Mouse (Mus musculus) T-helper 1 cell (primary cell): ENCODE measurements around the gene Baiap2l2.

Source experiments
- in situ Hi-C: fragments of 300-600 bp; cut with MboI, MseI; formaldehyde crosslinking; loops from one replicate; pipeline ENCODE4 v1.15.1; 2025; ENCODE audit warnings: high pct_unique_total_duplicates

Gene Baiap2l2

DNA sequence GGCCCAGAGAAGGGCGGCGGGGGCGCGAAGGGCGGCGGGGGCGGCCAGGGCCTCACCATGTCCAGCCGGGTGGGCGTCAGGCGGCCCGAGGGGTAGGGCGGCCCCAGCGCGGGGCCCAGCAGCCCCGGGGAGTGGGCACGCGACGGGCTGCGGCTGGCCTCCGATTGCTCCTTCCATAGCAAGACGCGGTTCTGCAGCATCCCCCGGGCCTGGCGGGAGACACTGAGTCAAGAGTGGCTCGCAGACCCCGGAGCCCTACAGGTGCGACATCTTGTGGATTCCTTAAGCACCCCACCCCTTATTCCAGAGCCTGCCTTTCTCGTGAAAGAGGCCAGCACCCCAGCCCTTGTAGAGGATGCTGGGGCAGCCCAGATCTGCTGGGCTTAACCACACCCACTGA is 23.6 kb downstream of the Baiap2l2 start:
- in situ Hi-C loops = no loop called here

DNA sequence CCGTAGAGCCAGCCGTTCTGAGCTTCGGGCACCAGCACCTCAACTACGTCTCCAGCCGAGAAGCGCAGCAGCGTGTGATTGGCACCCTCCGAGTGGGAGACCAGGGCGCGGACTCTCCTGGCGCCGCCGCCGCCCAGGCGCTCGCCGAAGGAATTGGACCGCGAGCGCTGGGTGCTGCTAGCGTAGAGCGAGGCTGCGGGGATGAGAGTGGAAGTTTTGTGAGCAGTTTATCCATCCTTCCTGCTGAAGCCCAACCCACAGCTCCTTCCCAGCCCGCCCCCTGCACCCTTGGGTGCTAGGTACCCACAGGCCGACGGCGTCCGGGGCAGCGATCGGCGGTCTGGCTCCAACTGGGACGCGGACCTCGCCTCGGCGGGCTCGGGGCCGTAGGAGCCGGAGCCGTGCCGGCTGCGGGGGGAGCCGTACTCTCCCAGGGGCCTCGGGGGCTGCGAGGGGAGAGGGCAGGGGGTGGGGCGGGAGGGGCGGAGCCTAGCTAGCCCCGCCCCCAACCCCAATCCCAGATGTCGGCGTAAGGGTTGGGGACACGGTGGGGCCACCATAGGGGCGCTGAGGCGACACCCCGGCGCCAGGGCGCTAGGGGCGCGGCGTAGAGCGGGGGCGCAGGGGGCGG is 24.1 kb downstream of the Baiap2l2 start:
- in situ Hi-C loops = no loop called here

DNA sequence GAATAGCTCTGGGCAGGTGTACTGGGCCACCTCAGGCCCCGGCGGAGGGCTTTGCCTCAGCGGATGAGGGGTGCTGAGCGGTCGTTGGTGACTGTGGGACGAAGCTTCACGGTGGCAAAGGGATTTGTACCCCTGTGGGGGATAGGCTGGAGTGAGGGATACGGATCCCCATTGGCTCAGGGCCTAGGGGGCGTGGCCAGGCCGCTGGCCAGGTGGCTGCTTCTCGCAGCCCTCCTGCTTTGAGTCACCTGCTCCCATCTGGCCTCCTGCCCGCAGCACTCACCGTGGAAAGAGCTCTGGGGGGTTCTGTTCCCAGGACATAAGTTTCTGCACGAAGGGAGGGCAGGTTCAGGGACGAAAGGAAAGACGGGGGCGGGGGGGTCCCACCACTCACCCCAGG is 26.8 kb downstream of the Baiap2l2 start:
- in situ Hi-C loops = no loop called here

GRCm38 (mm10) chr15:79254661-79255060 is 30.7 kb downstream of the Baiap2l2 start, which contains the start of gene Slc16a8:
Gene Slc16a8, minus strand, starts transcription at chr15:79254761.
- in situ Hi-C loops = no loop called here

DNA sequence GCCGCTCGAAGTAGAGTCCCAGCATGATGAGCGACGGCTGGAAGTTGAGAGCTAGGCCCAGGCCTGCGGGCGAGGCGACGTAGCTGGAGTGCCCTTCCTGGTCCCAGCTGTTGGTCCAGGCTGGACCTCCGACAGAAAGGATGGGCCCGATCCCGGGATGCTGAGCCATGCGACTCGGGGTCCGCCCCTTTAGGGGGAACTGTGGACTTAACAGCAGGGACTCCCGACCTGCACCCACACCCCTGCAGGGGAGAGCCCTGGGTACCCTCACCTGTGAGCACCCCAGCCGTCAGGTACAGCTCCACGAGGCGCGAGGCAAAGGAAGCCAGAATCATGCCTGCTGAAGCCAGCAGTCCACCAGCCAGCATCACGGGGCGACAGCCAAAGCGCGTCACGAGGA is 32.8 kb downstream of the Baiap2l2 start:
- in situ Hi-C loops = no loop called here

DNA sequence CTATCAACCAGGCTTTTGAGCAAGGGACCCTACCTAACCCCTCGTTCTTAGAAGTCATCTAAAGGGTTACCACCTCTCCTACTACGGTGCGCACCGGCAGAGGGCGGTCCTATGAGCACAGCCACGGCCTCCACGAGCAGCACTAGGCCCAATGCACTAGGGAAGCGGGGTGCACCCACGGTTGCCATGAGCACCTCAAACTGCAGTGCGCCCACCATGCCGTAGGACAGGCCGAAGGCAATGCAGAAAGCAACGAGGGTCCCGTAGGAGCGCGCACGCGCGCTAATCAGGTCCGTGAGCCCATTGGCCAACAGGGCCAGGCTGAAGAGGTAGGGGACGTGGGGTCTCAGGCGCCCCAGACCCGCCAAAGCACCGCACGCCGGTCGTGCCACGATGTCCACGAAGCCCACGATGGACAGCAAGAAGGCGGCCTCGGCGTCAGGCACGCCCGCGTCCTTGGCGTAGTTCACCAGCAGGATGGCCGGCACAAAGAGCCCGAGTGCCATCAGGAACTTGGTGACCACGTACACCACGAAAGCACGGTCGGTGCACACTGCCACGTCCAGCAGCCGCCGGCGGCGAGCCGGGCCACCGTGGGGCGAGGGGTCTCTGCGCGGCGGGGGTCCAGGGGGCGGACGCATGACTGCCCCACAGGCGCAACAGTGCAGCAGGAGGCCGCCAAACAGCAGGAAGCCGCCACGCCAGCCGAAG is 33.4 kb downstream of the Baiap2l2 start:
- in situ Hi-C loops = no loop called here

DNA sequence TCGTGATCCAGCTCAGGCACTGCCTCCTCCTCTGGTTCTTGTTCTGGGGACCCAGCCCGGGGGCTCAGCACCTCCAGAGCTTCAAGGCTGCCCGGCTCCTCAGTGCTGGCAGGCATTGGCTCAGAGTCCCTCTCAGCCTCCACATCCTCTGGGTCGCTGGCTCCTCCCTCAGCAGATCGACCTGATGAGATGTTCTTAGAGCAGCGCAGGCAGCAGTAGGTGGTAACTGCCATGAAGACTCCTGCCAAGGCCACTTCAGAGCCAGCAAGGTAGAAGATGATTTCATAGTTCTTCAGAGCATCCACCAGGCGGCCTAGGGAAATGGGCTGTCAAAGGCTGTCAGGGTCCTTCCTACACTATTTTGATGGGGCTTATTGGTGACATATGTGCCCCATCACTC is 34.2 kb downstream of the Baiap2l2 start:
- in situ Hi-C loops = no loop called here

DNA sequence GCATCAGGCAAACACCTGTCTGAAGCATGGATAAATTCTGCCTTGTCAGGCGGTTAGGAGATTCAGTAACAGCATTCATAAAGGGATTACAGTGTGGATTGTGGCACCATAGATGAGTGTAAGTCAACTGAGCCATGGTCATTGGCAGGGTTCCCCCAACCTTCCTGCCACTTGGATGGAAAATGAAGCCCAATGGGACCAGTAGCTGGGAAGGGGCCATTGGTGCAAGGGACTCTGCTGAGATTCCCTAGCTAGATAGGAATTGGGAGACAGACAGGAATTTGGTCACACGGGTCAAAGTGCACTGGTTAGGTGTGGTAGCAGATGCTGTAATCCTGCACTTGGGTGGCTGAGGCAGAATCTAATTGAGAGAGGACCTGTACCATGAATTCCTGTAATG is 35.1 kb downstream of the Baiap2l2 start:
- in situ Hi-C loops = no loop called here

DNA sequence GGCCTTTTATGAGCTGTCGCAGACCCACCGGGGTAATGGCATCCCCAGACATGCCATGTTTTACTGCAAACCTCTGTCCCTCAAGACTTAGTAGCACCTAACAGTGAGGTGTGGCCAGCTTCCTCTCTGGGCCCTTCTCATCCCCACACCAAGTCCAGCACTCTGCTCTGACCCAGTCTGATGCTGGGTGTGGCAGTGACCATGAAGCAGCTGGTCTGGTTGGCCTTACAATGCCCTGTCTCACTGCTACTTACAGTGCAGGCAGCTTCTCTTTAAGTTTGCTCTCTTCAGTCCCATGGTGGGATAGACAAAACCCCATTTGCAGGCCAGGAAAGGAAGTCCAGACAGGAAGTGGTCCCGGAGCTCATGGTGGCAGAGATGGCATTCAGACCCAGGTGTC is 40.0 kb downstream of the Baiap2l2 start:
- in situ Hi-C loops = no loop called here

DNA sequence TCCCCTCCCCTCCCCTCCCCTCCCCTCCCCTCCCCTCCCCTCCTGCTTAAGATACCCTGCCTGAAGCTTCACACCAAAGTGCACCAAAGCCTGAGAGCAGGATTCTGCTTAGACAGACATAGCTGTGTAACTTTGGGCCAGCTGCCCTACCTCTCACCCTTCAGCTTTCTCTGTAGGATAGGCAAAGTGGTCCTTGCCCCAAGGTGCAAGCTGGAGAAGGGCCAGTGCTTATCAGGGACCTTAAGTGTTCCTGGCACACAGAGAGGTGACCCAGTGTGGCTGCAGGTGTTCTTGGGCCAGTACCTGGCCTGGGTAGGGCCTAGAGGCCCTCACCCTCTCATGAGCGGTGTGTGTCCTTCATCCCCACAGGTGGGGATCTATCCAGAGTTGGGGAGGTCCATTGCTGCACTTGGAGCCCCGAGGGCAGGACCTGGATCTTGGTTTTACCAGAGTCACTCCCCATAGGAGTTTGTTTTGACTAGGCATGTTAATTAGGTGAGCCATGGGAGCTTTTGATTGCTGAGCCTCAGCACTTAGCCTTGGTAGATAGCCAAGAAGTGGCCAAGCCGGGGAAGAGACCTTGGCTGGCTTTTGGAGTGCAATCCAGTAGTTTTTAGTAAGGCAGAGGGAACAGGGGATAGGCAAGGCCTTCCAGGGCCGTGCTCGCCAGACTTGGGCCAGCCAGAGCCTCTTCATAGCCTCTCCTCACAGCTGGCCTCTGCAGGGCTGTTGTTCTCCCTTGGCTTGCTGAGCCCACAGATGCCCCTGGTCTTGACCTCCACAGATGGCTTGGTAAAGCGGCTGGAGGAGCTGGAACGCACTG is 41.1 kb downstream of the Baiap2l2 start:
- in situ Hi-C loops = no loop called here

GRCm38 (mm10) chr15:79243234-79244042 is 41.9 kb downstream of the Baiap2l2 start:
- in situ Hi-C loops = no loop called here

- in situ Hi-C loops = no loop called here
Observed at GRCm38 (mm10) chr15:79242574-79243233, 42.6 kb downstream of the Baiap2l2 start.

GRCm38 (mm10) chr15:79238036-79238435 is 47.3 kb downstream of the Baiap2l2 start:
- in situ Hi-C loops = no loop called here

DNA sequence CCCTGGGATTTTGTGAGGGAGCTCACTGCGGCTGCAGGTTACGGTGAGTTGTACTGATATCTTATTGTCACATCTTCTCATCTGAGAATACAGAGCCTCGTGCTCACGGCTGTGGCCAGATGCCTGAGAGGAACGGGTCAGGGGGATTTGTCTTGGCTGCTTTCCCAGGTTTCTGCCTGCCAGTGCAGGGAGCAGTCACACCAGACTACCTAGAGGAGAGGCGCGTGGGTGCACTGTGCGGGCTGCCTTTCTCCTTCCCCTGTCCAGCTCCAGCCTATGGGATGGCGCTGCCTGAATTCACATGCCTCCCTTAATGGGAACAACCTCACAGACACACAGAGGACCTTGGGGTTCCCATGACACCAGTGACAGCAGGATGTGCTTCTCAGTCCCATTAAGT is 50.1 kb downstream of the Baiap2l2 start:
- in situ Hi-C loops = no loop called here

DNA sequence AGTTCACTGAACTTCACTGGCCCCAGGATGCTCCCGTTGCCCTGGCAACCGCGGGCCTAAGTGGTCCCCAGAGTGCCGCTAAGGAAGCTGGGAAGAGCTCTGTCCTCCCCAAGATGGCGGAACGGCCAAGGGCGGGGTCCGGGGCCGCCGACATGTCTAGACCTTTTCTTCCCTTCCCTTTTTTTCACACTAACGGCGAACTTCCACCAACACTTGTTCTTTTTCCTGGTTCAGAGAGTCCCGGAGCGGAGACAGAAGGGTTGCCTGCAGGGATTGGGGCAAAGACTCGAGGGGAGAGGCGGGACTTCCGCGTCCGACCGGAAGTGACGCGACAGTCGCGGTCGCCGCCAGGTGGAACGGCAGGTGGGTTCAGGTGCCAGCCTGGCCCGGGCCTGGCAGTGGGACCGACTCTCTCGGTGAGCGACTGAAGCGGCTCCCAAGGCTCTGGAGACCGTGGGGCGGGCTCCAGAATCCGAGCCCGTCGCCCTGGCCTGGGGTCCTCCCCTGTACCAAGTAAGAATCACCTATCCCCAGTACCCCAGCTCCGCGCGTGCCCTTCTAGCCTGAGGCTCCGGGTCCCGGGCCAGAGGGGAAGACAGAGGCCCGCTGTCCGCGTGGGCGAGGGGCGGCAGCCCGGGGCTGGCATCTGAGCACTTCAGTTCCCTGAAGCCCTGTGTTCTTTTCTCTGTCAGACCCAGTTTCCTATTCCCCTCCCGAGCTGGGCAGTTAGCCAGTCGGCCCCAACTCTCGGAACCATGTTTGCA is 56.1 kb downstream of the Baiap2l2 start, which contains the start of the genes Pick1 and Gm49486:
Pick1 (plus strand) TSS at position 116 of the 764 bp plus-strand sequence.
Gm49486 (plus strand) TSS at position 334 of the 764 bp plus-strand sequence.
- in situ Hi-C loops = loop anchor here (10.0 kb wide), 1 partner anchor 236 kb away; no protein-coding TSS in a partner anchor

DNA sequence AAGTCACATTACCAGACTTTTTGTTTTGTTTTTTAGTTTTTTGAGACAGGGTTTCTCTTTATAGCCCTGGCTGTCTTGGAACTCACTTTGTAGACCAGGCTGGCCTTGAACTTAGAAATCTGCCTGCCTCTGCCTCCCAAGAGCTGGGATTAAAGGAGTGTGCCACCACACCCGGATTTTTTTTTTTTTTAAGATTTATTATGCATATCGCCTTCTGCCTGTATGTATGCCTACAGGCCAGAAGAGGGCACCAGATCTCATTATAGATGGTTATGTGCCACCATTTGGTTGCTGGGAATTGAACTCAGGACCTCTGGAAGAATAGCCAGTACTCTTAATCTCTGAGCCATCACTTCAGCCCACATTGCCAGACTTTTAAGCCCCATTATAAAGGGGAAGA is 59.6 kb downstream of the Baiap2l2 start:
- in situ Hi-C loops = loop anchor here (10.0 kb wide), 1 partner anchor 239 kb away; no protein-coding TSS in a partner anchor

DNA sequence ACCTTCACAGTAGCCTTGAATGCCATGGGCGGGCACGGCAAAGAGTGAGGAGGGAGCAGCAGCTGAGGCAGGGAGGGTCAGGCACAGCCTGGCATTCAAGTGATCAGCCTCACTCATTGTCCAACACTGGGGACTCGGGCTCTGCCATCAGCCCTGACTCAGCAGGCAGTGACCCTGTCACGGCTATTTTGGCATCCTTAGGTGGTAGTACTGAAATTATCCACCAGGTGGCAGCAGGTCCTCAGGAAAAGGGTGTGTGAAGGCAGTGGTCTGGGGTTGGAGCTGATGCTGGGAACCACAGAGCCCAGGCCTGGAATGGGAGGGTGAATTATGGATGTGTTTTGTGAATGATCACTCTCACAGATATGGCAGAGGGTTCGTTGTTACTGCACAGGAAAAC is 60.7 kb downstream of the Baiap2l2 start:
- in situ Hi-C loops = loop anchor here (10.0 kb wide), 1 partner anchor 240 kb away; no protein-coding TSS in a partner anchor

DNA sequence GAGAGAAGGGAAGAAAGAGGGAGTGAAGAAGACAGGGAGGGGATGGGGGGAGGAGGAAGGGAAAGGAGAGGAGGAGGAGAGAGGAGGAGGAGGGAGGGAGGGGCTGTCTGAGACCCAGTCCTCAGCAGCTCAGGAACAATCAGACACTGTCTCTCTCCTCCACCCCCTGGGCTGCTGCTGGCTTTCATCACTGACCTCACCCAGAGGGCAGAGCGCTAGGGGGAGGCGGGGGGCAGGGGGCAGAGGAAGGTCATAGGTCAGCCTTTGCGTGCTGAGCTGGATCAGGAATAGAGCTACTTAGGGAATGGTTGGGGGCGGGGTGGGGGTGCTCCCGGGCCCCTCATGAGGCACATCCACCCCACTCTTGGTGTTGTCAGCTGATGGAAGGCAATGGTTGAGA is 61.7 kb downstream of the Baiap2l2 start:
- in situ Hi-C loops = loop anchor here (10.0 kb wide), 1 partner anchor 241 kb away; no protein-coding TSS in a partner anchor

DNA sequence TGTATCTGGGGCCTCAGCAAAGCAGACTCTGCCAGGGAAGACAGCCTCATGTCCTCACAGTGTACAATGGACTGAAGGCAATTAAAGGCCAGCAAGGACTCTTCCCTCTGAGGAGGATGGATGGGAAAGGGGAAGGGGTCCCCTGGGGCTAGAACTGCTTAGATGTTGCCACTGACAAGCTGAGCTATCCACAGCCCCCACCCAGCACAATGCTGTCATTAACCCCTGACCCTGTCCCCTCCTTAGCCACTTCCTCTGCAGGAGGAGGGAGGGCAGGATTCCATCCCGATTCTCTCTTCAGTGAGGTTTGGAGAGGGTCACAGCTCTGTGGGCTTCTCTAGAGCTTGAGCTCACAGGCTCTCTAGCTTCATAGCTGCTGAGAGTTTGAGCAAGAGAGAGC is 65.8 kb downstream of the Baiap2l2 start:
- in situ Hi-C loops = no loop called here

DNA sequence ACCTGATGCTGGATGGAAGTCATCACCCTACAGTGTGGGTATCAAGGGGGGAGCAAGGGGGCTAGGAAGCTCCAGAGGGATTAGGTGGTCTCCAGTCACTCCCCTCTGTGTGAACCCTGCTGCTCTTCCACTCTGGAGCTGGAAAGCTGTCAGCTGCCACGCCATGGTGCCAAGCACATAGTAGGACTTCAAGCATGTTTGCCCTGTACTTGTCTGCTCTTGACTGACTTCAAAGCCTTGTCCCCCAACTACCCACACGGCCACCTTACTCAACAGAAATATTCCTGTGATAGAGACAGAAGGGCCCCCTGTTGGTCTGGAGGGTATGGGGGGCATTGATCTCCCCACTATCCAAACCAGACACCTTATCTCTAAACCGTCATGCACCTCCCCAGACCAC is 69.1 kb downstream of the Baiap2l2 start:
- in situ Hi-C loops = no loop called here
